Mouse (Mus musculus) MEL (cell line): ENCODE results near the gene Tmem109. TPM values are rescaled to one million over a fixed set of nuclear protein-coding genes. Genes with fewer than 3 reads are reported as not detected.

Experiments used
- DNase-seq: peaks from one replicate; pipeline ENCODE4 v3.0.0; 2011; ENCODE audit warnings: low read depth, low spot score
- H3K27ac ChIP-seq: 2 replicates; pipeline ENCODE4 v1.5.1; 2012; ENCODE audit warnings: low read depth, mild to moderate bottlenecking, control low read depth, low read length, moderate library complexity; ENCODE audit not compliant: control insufficient read depth
- H3K27me3 ChIP-seq, 2 experiments: fragments of 150-350 bp in 1 of 2; sonication (generic) in 1 of 2; 2 replicates each; pipeline ENCODE4 v1.6.1; 2012; ENCODE audit warnings: low read length in 2 of 2, mild to moderate bottlenecking in 2 of 2, improper control_type of control experiment in 1 of 2, moderate library complexity in 1 of 2; ENCODE audit not compliant: insufficient read depth in 2 of 2, control insufficient read depth in 1 of 2
- H3K36me3 ChIP-seq, 2 experiments: 2 replicates each; pipeline ENCODE4 v1.6.1; 2012 to 2014; ENCODE audit warnings: low read length in 2 of 2, improper control_type of control experiment in 1 of 2, inconsistent platforms in 1 of 2, mild to moderate bottlenecking in 1 of 2; ENCODE audit not compliant: insufficient read depth in 2 of 2, control insufficient read depth in 1 of 2
- H3K4me1 ChIP-seq, 2 experiments: fragments of 150-350 bp in 1 of 2; sonication (generic) in 1 of 2; 2 replicates each; pipeline ENCODE4 v1.6.1; 2012; ENCODE audit warnings: low read length in 2 of 2, improper control_type of control experiment in 1 of 2, mild to moderate bottlenecking in 1 of 2; ENCODE audit not compliant: insufficient read depth in 2 of 2, control insufficient read depth in 1 of 2
- H3K4me3 ChIP-seq, 2 experiments: fragments of 150-350 bp in 1 of 2; sonication (generic) in 1 of 2; 2 replicates each; pipeline ENCODE4 v1.5.1; 2012; ENCODE audit warnings: low read depth in 2 of 2, low read length in 2 of 2, mild to moderate bottlenecking in 2 of 2, moderate library complexity in 2 of 2, control low read depth in 1 of 2, improper control_type of control experiment in 1 of 2; ENCODE audit not compliant: control insufficient read depth in 1 of 2, insufficient read depth in 1 of 2
- H3K79me2 ChIP-seq: 2 replicates; pipeline ENCODE4 v1.6.1; 2012; ENCODE audit warnings: mild to moderate bottlenecking, low read length, moderate library complexity; ENCODE audit not compliant: control insufficient read depth, poor library complexity, insufficient read depth
- H3K9ac ChIP-seq: 2 replicates; pipeline ENCODE4 v1.6.1; 2012; ENCODE audit warnings: low read depth, mild to moderate bottlenecking, control low read depth, low read length, moderate library complexity; ENCODE audit not compliant: control insufficient read depth, poor library complexity, severe bottlenecking
- H3K9me3 ChIP-seq: fragments of 150-350 bp; sonication (generic); replicated peaks from 2 replicates; pipeline ENCODE4 v1.6.1; 2012; ENCODE audit warnings: mild to moderate bottlenecking, low read length, improper control_type of control experiment, moderate library complexity; ENCODE audit not compliant: insufficient read depth
- BHLHE40 ChIP-seq: IDR thresholded peaks from 2 replicates; pipeline ENCODE4 v1.6.1; 2012; ENCODE audit warnings: low read depth, mild to moderate bottlenecking, inconsistent platforms, low read length, improper control_type of control experiment, borderline replicate concordance
- ELF1 ChIP-seq: IDR thresholded peaks from 2 replicates; pipeline ENCODE4 v1.6.1; 2014; ENCODE audit warnings: low read depth, mild to moderate bottlenecking, inconsistent platforms, low read length, improper control_type of control experiment, moderate library complexity
- ETS1 ChIP-seq: IDR thresholded peaks from 2 replicates; pipeline ENCODE4 v1.6.1; 2012; ENCODE audit warnings: low read depth, mild to moderate bottlenecking, inconsistent platforms, low read length, improper control_type of control experiment, moderate library complexity
- GABPA ChIP-seq: IDR thresholded peaks from 2 replicates; pipeline ENCODE4 v1.6.1; 2012; ENCODE audit warnings: low read depth, mild to moderate bottlenecking, inconsistent platforms, low read length, improper control_type of control experiment, moderate library complexity
- MXI1 ChIP-seq: IDR thresholded peaks from 2 replicates; pipeline ENCODE4 v1.6.1; 2011; ENCODE audit warnings: mild to moderate bottlenecking, low read depth, low read length, improper control_type of control experiment
- NRF1 ChIP-seq: IDR thresholded peaks from 2 replicates; pipeline ENCODE4 v1.6.1; 2014; ENCODE audit warnings: low read depth, mild to moderate bottlenecking, inconsistent platforms, low read length, improper control_type of control experiment, moderate library complexity; ENCODE audit not compliant: poor library complexity, insufficient read depth, severe bottlenecking
- POLR2A ChIP-seq, 2 experiments: IDR thresholded peaks; 2 replicates each; pipeline ENCODE4 v1.6.1; 2011 to 2012; ENCODE audit warnings: low read length in 2 of 2, mild to moderate bottlenecking in 2 of 2, control low read depth in 1 of 2, improper control_type of control experiment in 1 of 2, low read depth in 1 of 2, moderate library complexity in 1 of 2; ENCODE audit not compliant: control insufficient read depth in 1 of 2, insufficient read depth in 1 of 2, poor library complexity in 1 of 2
- RCOR1 ChIP-seq: IDR thresholded peaks from 2 replicates; pipeline ENCODE4 v1.6.1; 2012; ENCODE audit warnings: low read depth, mild to moderate bottlenecking, inconsistent platforms, low read length, improper control_type of control experiment
- SMC3 ChIP-seq: IDR thresholded peaks from 2 replicates; pipeline ENCODE4 v1.6.1; 2011; ENCODE audit warnings: low read depth, low read length, improper control_type of control experiment
- UBTF ChIP-seq: IDR thresholded peaks from 2 replicates; pipeline ENCODE4 v1.6.1; 2012; ENCODE audit warnings: low read depth, mild to moderate bottlenecking, inconsistent platforms, low read length, improper control_type of control experiment, moderate library complexity, borderline replicate concordance; ENCODE audit not compliant: insufficient read depth
- USF2 ChIP-seq, 2 experiments: IDR thresholded peaks; 2 replicates each; pipeline ENCODE4 v1.6.1; 2011 to 2012; ENCODE audit warnings: improper control_type of control experiment in 2 of 2, low read length in 2 of 2, borderline replicate concordance in 1 of 2, inconsistent platforms in 1 of 2, low read depth in 1 of 2, mild to moderate bottlenecking in 1 of 2; ENCODE audit not compliant: insufficient read depth in 1 of 2
- polyA plus RNA-seq, 2 experiments: library from polyadenylated mRNA; stranded (reverse) in 1 of 2; unstranded in 1 of 2; fragments of >175 nt in 1 of 2; fragments of >200 nt in 1 of 2; gene quantifications; 2 replicates each; pipeline versions ENCODE4 v1.2.1 to v1.2.4; 2012; ENCODE audit warnings: low replicate concordance in 2 of 2, low read depth in 1 of 2; ENCODE audit not compliant: insufficient read length in 2 of 2, insufficient read depth in 1 of 2, missing spikeins in 1 of 2
- total RNA-seq: library from RNA; depleted of rRNA; stranded (reverse); fragments of 300-350 nt; gene quantifications from 2 replicates; pipeline ENCODE4 v1.2.3, GENCODE M21; 2012

Tmem109 gene
- total and polyA plus RNA-seq, 3 experiments = 30.4 to 42.4 TPM; not detected in 1

- DNase-seq = no peak
- Histone ChIP-seq H3K4me1 (no peaks in the 10 kb centered on the region), H3K27me3 (peaks cover 0 to 1% of the 10 kb centered on the region in 2 experiments; a peak in 2 of 4 replicates), H3K27ac (no peak within 1 kb of the TSS), H3K79me2 (no peaks in the 10 kb centered on the region), H3K9me3 (no peaks in the 10 kb centered on the region), H3K36me3 (no peaks in the 10 kb centered on the region; a peak in 2 of 4 replicates), H3K4me3 (no peak within 1 kb of the TSS), H3K9ac (no peak within 1 kb of the TSS)
- TF ChIP-seq MXI1 (no peak), ETS1 (no peak), BHLHE40 (no peak), RCOR1 (no peak), USF2 (IDR thresholded peaks at IDR 0.05; ENCODE audit: borderline replicate concordance in 1 of 2, insufficient read depth in 1 of 2, low read depth in 1 of 2, low read length in 2 of 2) (no peak), SMC3 (no peak), GABPA (no peak), NRF1 (no peak), UBTF (no peak), POLR2A (IDR thresholded peaks at IDR 0.05; ENCODE audit: control insufficient read depth in 1 of 2, insufficient read depth in 1 of 2, low read depth in 1 of 2, low read length in 2 of 2, poor library complexity in 1 of 2) (no peak)
Observed at GRCm38 (mm10) chr19:10869886-10870527, 11.8 kb downstream of the Tmem109 start, which contains the start of gene Tmem132a. Gene Tmem132a, minus strand, starts transcription at chr19:10869940.

GRCm38 (mm10) chr19:10869241-10869885 lies 12.4 kb downstream of the Tmem109 start:
- Histone ChIP-seq H3K79me2 (no peaks in the 10 kb centered on the region), H3K27ac (no peak overlapping the region), H3K27me3 (peaks cover 0 to 1% of the 10 kb centered on the region in 2 experiments; a peak in 3 of 4 replicates), H3K9ac (no peak overlapping the region), H3K36me3 (no peaks in the 10 kb centered on the region; a peak in 2 of 4 replicates), H3K9me3 (no peaks in the 10 kb centered on the region), H3K4me1 (no peaks in the 10 kb centered on the region), H3K4me3 (no peak overlapping the region)
- no peak for TF ChIP-seq ELF1
- DNase-seq = no peak
